Mouse (Mus musculus) hindbrain, embryonic 13.5 days (tissue): ENCODE measurements around the gene Mss51. TPM values are rescaled to one million over a fixed set of nuclear protein-coding genes. Genes with fewer than 3 reads are reported as not detected.

Source experiments
- ATAC-seq: fragments of 200-750 bp; cut with Nextera tagmentation; 2 replicates; pipeline ENCODE4 v1.8.0; 2017; ENCODE audit warnings: moderate TSS enrichment; ENCODE audit not compliant: low FRiP score
- H3K27ac ChIP-seq: fragments of 300-500 bp; sonication (generic); 2 replicates; pipeline ENCODE4 v1.5.1; 2015; ENCODE audit warnings: inconsistent platforms, mild to moderate bottlenecking, moderate library complexity
- H3K27me3 ChIP-seq: fragments of 300-500 bp; sonication (generic); 2 replicates; pipeline ENCODE4 v1.6.1; 2015; ENCODE audit warnings: mild to moderate bottlenecking, inconsistent platforms
- H3K36me3 ChIP-seq: fragments of 300-500 bp; sonication (generic); 2 replicates; pipeline ENCODE4 v1.6.1; 2015; ENCODE audit warnings: mild to moderate bottlenecking, inconsistent platforms
- H3K4me1 ChIP-seq: fragments of 300-500 bp; sonication (generic); replicated peaks from 2 replicates; pipeline ENCODE4 v1.6.1; 2015; ENCODE audit warnings: inconsistent platforms
- H3K4me2 ChIP-seq: fragments of 300-500 bp; sonication (generic); 2 replicates; pipeline ENCODE4 v1.6.1; 2015; ENCODE audit warnings: inconsistent platforms, mild to moderate bottlenecking, moderate library complexity
- H3K4me3 ChIP-seq: fragments of 300-500 bp; sonication (generic); 2 replicates; pipeline ENCODE4 v1.5.1; 2015; ENCODE audit warnings: mild to moderate bottlenecking, inconsistent platforms
- H3K9ac ChIP-seq: fragments of 300-500 bp; sonication (generic); 2 replicates; pipeline ENCODE4 v1.6.1; 2015; ENCODE audit warnings: mild to moderate bottlenecking, inconsistent platforms
- H3K9me3 ChIP-seq: fragments of 300-500 bp; sonication (generic); 2 replicates; pipeline ENCODE4 v1.6.1; 2016; ENCODE audit warnings: inconsistent platforms
- WGBS: fragments of 180-500 bp; shearing (Covaris S2); methylation state at CpG from one replicate; pipeline ENCODE4 v1.1.7; 2015; 5-methylcytosine and 5-hydroxymethylcytosine counted together
- polyA plus RNA-seq: library from polyadenylated mRNA; unstranded; fragments of >200 nt; fragmentation: Nextera tagmentation; extraction: Ambion mirVana; gene quantifications from 2 replicates; pipeline ENCODE4 v1.2.1, GENCODE M21; 2015

Gene Mss51
- polyA plus RNA-seq, 1 experiment from 2014 or later = 0.82 TPM

- no peak overlapping the region for H3K27ac ChIP-seq
- H3K36me3 ChIP-seq = no peaks in the 10 kb centered on the region
- no peak overlapping the region for H3K4me2 ChIP-seq
- no peaks in the 10 kb centered on the region for H3K27me3 ChIP-seq
- H3K9ac ChIP-seq = no peak overlapping the region
- H3K4me1 ChIP-seq = no peaks in the 10 kb centered on the region
- no peaks in the 10 kb centered on the region for H3K9me3 ChIP-seq
- no peak overlapping the region for H3K4me3 ChIP-seq
- no peak for ATAC-seq
- WGBS = 68% methylated on average over 17 of the region's 17 CpGs
Observed at GRCm38 (mm10) chr14:20442252-20442651, 54.4 kb downstream of the Mss51 start.

GRCm38 (mm10) chr14:20436976-20437375 is 59.7 kb downstream of the Mss51 start:
- Histone ChIP-seq H3K4me2 (no peak overlapping the region), H3K4me3 (no peak overlapping the region), H3K9ac (no peak overlapping the region), H3K36me3 (no peaks in the 10 kb centered on the region), H3K27ac (no peak overlapping the region), H3K9me3 (no peaks in the 10 kb centered on the region), H3K4me1 (no peaks in the 10 kb centered on the region), H3K27me3 (no peaks in the 10 kb centered on the region)
- 71% methylated on average over 6 of the region's 6 CpGs for WGBS
- ATAC-seq = no peak

Other genes with a start within 250 kb of the Mss51 start
- not detected in 2 replicates for gene Kcnk16, start 227.7 kb downstream of the Mss51 start, polyA plus RNA-seq
- gene Nudt13, start 202.2 kb downstream of the Mss51 start, polyA plus RNA-seq = 11.3 and 17.1 TPM in 2 replicates
- gene Ecd, start 148.8 kb downstream of the Mss51 start, polyA plus RNA-seq = 51.6 and 53.2 TPM in 2 replicates
- gene Fam149b, start 148.7 kb downstream of the Mss51 start, polyA plus RNA-seq = 43.3 and 44.2 TPM in 2 replicates
- 125 and 126 TPM in 2 replicates for gene Dnajc9, start 108.0 kb downstream of the Mss51 start, polyA plus RNA-seq
- 61.0 and 64.9 TPM in 2 replicates for gene Mrps16, start 103.3 kb downstream of the Mss51 start, polyA plus RNA-seq
- 1.0 and 2.2 TPM in 2 replicates for gene Cfap70, start 44.7 kb downstream of the Mss51 start, polyA plus RNA-seq
- 11.7 and 13.2 TPM in 2 replicates for gene Anxa7, start 16.8 kb downstream of the Mss51 start, polyA plus RNA-seq
- gene Ppp3cb, start 49.7 kb upstream of the Mss51 start, polyA plus RNA-seq = 81.1 and 86.1 TPM in 2 replicates
- 9.3 and 12.1 TPM in 2 replicates for gene Usp54, start 144.2 kb upstream of the Mss51 start, polyA plus RNA-seq
- 0.30 TPM in 1 of 2 replicates, not detected in the other for gene Myoz1, start 159.6 kb upstream of the Mss51 start, polyA plus RNA-seq
- 0.23 and 0.30 TPM in 2 replicates for gene Synpo2l, start 171.5 kb upstream of the Mss51 start, polyA plus RNA-seq
- 89.8 and 90.0 TPM in 2 replicates for gene Sec24c, start 177.4 kb upstream of the Mss51 start, polyA plus RNA-seq
- 27.2 and 29.3 TPM in 2 replicates for gene Fut11, start 198.1 kb upstream of the Mss51 start, polyA plus RNA-seq
- gene Chchd1, start 206.1 kb upstream of the Mss51 start, polyA plus RNA-seq = 200 and 204 TPM in 2 replicates
- gene Zswim8, start 210.7 kb upstream of the Mss51 start, polyA plus RNA-seq = 45.3 and 46.2 TPM in 2 replicates
- 16.7 and 19.1 TPM in 2 replicates for gene Ndst2, start 237.7 kb upstream of the Mss51 start, polyA plus RNA-seq